Mouse (Mus musculus): ENCODE measurements around the gene Cdk9.

Gene Cdk9

GRCm38 (mm10) chr2:32680051-32680451, 32.8 kb downstream of the Cdk9 start:
- WGBS = 29% methylated on average over 7 of the region's 7 CpGs

GRCm38 (mm10) chr2:32677683-32678082, 35.2 kb downstream of the Cdk9 start:
- 88% methylated on average over 7 of the region's 7 CpGs for WGBS

GRCm38 (mm10) chr2:32676821-32677220, 36.1 kb downstream of the Cdk9 start:
- WGBS = 92% methylated on average over 3 of the region's 3 CpGs

- 84% methylated on average over 16 of the region's 16 CpGs for WGBS
Observed at GRCm38 (mm10) chr2:32673176-32673917, 39.5 kb downstream of the Cdk9 start.

GRCm38 (mm10) chr2:32671907-32672595, 40.8 kb downstream of the Cdk9 start:
- WGBS = 81% methylated on average over 9 of the region's 9 CpGs

GRCm38 (mm10) chr2:32671147-32671546, 41.7 kb downstream of the Cdk9 start:
- WGBS = 85% methylated on average over 9 of the region's 9 CpGs

- WGBS = 92% methylated on average over 3 of the region's 3 CpGs
Observed at GRCm38 (mm10) chr2:32669876-32670275, 43.0 kb downstream of the Cdk9 start.

GRCm38 (mm10) chr2:32668176-32668575, 44.7 kb downstream of the Cdk9 start:
- WGBS = 61% methylated on average over 7 of the region's 7 CpGs

GRCm38 (mm10) chr2:32667775-32668174, 45.1 kb downstream of the Cdk9 start:
- 48% methylated on average over 11 of the region's 11 CpGs for WGBS

GRCm38 (mm10) chr2:32665853-32666252, 47.0 kb downstream of the Cdk9 start:
- 90% methylated on average over 6 of the region's 6 CpGs for WGBS

GRCm38 (mm10) chr2:32665345-32665744, 47.5 kb downstream of the Cdk9 start:
- WGBS = 80% methylated on average over 8 of the region's 8 CpGs

- 69% methylated on average over 5 of the region's 5 CpGs for WGBS
Observed at GRCm38 (mm10) chr2:32662291-32662690, 50.6 kb downstream of the Cdk9 start.

- 67% methylated on average over 7 of the region's 7 CpGs for WGBS
Observed at GRCm38 (mm10) chr2:32661509-32662107, 51.3 kb downstream of the Cdk9 start.

GRCm38 (mm10) chr2:32658873-32659272, 54.0 kb downstream of the Cdk9 start:
- 93% methylated on average over 2 of the region's 2 CpGs for WGBS

GRCm38 (mm10) chr2:32655826-32656225, 57.0 kb downstream of the Cdk9 start:
- WGBS = 76% methylated on average over 12 of the region's 12 CpGs

Measured in cerebral cortex, adult 2 months (tissue).